Mouse (Mus musculus) layer of hippocampus, postnatal 14 days (tissue): ENCODE data around the gene Pnpla1. TPM values are rescaled to one million over a fixed set of nuclear protein-coding genes. Genes with fewer than 3 reads are reported as not detected.
"Not testable (repeated sequence)": the region's sequence is repeated elsewhere in the genome, so short reads cannot be mapped to it uniquely, and the experiment has no call there.

Source experiments
- DNase-seq, 2 experiments: peaks; one replicate each; pipeline ENCODE4 v3.0.0; 2021 to 2022; ENCODE audit warnings: low spot score in 2 of 2, mixed read lengths in 1 of 2
- long read RNA-seq, 2 experiments: library from polyadenylated mRNA; stranded (forward); transcript quantifications; one replicate each; pipeline ENCODE4 v2.0.0; 2021
- total RNA-seq, 2 experiments: library from RNA; stranded (reverse); gene quantifications; 2 replicates each; pipeline ENCODE4 v1.2.3; 2021

Gene Pnpla1
- total RNA-seq: under 1 TPM; 0.18 to 0.26 TPM
- long read RNA-seq, experiment 1: 0 reads
- long read RNA-seq, experiment 2: 0 reads

GRCm38 (mm10) chr17:28858205-28858604, at the start of gene Pnpla1:
Gene Pnpla1, plus strand, starts transcription at chr17:28858411.
- no peak for DNase-seq

- DNase-seq: no peak
These were observed 49.5 kb upstream of the Pnpla1 start for GRCm38 (mm10) chr17:28808714-28809113.

- DNase-seq: no peak
These were observed 48.9 kb upstream of the Pnpla1 start for GRCm38 (mm10) chr17:28809175-28809831.

- DNase-seq: no peak
These were observed 45.9 kb upstream of the Pnpla1 start for GRCm38 (mm10) chr17:28812345-28812744.

- no peak for DNase-seq
These were observed 43.6 kb upstream of the Pnpla1 start for GRCm38 (mm10) chr17:28814529-28815097.

DNA sequence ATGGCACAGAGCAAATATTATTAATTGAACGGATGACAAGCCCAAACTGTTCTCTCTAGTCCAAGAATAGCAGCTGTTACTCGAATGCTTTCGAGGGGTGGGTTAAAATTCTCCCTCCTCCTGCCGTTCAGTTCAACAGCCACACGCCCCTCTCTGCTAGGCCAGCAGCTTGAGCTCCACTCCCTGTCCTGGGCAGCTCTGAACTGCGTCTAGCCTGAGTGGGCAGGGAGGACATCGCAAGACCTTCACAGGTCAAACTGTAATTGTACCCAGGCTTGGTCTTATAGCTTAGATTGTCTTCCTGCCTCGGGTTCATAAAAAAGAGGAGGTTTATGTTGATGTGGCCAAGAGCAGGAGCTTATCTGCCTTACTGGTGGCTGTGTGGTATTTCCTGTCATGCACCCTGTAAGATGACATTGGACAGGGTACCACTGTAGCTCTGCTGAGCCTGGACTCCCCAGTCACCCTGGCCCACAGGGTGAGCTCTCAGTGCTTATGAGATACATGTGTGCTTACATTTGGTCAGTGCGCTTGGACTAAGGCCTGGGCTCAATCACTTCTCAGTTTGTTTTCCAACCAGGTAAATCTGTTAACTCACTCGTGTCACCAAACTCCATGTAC, 42.7 kb upstream of the Pnpla1 start:
- no peak for DNase-seq

GRCm38 (mm10) chr17:28816326-28816725, 41.9 kb upstream of the Pnpla1 start:
- DNase-seq: not testable (repeated sequence)

GRCm38 (mm10) chr17:28816875-28817811, 41.1 kb upstream of the Pnpla1 start:
- DNase-seq: no peak

DNA sequence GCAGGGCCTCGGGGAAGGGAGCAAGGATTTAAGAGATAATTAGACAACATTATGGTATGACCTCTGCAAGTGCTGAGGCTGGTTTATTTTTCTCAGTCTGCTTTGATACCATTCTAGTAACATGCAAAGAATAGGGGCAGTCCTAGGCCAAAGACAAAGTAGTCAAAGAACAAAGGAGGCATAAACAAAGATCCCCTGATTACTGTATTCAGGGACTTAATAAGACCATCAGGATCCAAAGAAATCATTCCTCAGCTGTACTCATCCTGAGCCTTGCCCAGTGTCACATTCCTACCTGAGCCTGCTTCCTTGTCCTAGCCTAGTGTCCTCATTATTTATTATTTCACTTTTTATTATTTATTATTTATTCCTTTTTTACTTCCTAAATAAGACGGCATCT, 38.0 kb upstream of the Pnpla1 start:
- no peak for DNase-seq

GRCm38 (mm10) chr17:28823004-28823745, 35.0 kb upstream of the Pnpla1 start:
- peak; percentile 21 to 54 for DNase-seq

GRCm38 (mm10) chr17:28823749-28824148, 34.5 kb upstream of the Pnpla1 start:
- DNase-seq: no peak

DNA sequence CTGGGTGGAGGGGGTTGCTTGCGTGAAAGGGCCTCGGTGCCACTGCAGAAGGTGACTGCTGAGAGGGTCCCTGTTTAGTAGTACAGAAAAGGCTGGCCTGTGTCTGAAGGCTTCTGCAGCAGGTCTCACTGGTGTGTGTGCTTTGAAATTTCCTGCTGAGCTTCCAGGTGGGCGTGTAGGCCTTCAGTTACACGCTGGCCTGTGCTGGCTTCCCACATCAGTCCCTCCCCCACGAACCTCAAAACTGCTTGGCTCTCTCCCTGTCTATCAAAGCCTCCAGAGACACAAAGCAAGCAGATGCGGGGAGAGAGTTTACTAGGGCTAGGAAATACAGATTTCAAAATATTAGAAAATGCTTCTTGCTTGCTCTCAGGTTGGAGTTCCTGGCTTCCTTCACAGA, 33.3 kb upstream of the Pnpla1 start:
- DNase-seq: no peak

DNA sequence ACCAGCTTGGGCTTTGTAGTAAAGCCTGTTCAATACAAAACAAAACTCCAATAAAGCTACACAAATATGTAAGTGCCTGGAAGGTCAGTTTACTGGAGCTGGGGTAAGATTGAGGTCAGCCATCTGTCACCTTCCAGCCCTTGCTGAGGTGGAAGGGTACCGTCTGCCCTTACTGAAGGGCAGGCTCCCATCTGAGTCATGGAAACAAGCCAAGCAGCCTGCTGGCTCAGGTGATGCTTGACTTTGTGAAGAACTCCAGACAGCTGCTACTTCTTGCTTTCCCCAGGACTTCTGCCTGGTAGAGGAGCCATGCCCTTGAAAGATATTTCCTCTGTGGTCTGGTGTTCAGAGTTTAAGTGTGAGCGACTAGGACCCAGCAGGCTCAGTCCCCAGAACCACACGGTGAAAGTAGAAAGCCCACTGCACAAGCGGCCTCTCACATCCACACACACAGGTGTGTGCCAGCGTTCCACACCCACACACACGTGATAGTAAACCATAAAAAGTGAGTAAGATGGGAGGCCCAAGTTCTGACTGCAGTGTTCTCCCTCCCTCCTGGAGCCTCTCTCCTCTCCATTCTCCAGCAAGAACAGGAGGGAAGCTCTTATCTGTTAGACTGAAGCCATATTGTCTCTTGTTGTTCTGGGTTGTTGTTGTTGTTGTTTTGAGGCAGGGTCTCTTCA, 32.7 kb upstream of the Pnpla1 start:
- no peak for DNase-seq

- DNase-seq: no peak
These were observed 30.5 kb upstream of the Pnpla1 start for GRCm38 (mm10) chr17:28827665-28828231.

DNA sequence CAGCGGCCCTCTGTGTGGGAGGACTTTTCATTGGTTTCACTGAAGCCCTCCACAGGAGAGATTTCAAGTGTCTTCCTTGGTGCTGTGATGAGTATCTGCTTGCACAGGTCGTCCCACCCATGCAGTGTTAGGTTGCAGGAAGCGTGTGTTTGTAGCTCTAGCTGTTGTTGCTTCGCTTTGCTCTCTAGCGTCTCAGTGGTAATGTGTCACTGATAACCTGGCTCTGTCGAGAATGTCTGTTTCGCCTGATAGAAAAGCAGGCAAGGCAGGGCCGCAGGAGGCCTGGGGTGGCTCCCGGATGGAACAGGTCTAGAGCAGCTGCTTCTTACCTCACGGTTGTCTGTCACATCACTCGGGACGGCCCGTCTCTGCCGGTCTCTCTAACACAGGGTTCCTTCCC, 29.1 kb upstream of the Pnpla1 start:
- DNase-seq: no peak

- DNase-seq: no peak
These were observed 27.1 kb upstream of the Pnpla1 start for GRCm38 (mm10) chr17:28831065-28831464.

DNA sequence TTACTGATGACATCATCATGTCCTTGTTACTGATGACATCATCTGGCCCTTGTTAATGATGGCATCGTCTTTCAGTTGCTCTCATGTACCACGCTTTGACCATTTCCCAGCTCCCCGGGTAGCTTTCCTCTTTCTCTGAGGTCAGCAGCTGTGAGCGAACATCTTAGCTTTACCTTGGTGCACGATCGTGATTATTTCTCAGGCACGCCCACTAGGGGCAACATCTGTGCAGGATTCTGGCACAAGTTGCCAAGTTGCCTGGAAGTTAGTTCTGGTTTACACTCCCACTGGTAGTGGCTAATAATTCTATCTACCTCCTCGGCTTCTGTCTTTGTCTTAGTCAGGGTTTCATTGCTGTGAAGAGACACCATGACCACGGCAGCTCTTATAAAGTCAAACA, 26.2 kb upstream of the Pnpla1 start:
- DNase-seq: no peak

GRCm38 (mm10) chr17:28832875-28833274, 25.3 kb upstream of the Pnpla1 start:
- DNase-seq: no peak

- DNase-seq: no peak
These were observed 23.5 kb upstream of the Pnpla1 start for GRCm38 (mm10) chr17:28834676-28835075.

GRCm38 (mm10) chr17:28837840-28838239, 20.4 kb upstream of the Pnpla1 start:
- no peak for DNase-seq
